Mouse (Mus musculus): ENCODE data around the gene Cpsf4l. TPM values are rescaled to one million over a fixed set of nuclear protein-coding genes. Genes with fewer than 3 reads are reported as not detected.
A peak's percentile ranks its signal among the peaks of the same experiment; 100 is the strongest.

Gene Cpsf4l
- total and polyA plus RNA-seq, 3 experiments = 0.13 to 0.43 TPM; not detected in 1

DNA sequence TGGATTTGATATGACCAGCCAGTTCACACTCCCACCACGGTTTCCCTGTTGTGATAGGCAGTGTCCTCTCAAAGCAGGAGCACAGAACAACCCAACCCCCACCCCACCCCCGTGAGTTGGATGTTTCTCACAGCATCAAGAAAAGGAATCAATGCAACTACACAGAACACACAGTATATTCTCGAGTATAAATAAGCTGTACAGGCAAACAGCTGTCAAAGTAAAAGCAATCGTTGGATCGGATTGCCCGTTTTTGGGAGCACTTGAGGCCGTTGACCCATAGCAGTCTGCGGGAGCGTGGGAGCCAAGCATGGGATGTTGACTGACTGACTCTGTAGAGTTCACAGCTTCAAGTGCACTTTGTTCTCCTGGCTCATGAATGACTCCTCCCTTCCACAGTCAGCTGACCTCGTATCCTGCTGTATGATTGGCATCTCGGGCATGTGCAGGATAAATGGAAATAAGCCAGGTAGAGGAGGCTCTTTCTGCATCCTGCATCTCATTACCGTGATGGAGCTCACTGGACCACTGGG lies 11.7 kb downstream of the Cpsf4l start (continued):
- TF ChIP-seq MYC (IDR thresholded peaks at IDR 0.05; ENCODE audit: low read depth, low read length) = no peak

DNA sequence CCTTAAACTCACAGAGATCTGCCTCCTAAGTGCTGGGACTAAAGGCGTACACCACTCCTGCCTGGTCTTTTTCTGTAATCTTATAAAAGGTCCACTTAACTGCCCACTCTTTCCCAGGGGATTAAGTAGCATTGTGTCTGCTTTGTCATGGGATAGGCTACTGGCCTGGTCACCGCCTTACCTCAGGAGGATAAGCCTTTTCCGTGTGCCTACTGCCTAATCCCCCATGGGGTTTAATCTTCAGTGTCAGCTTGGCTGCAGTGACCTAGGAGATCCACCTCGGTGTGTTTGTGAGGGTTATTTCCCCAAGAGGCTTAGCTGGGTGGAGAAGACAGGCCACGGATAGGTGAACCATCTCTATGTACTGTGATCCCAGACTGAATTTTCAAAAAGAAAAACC lies 12.2 kb downstream of the Cpsf4l start:
- H3K79me2 ChIP-seq (replicated peaks; ENCODE audit: control insufficient read depth, extremely low read depth, insufficient read depth, poor library complexity, severe bottlenecking) = no peaks in the 10 kb centered on the region; the same call in 1 of the 2 replicates
- no peak for DNase-seq (ENCODE audit: extremely low read depth)
- H3K4me1 ChIP-seq (ENCODE audit: control insufficient read depth in 1 of 2, insufficient read depth in 2 of 2) = peaks cover 0 to 11% of the 10 kb centered on the region in 2 experiments; a peak in 2 of 4 replicates
- H3K36me3 ChIP-seq (replicated peaks in 1 of 2; ENCODE audit: control insufficient read depth in 1 of 2, insufficient read depth in 1 of 2, low read length in 1 of 2) = peaks cover 23 to 82% of the 10 kb centered on the region in 2 experiments
- H3K4me3 ChIP-seq (replicated peaks in 1 of 3; ENCODE audit: low read depth in 2 of 3, low read length in 2 of 3, poor library complexity in 1 of 3) = no peak overlapping the region
- H3K27ac ChIP-seq (ENCODE audit: insufficient read depth, low read depth) = no peak overlapping the region
- H3K9me3 ChIP-seq (replicated peaks; ENCODE audit: low read length) = peaks cover 9% of the 10 kb centered on the region
- H3K27me3 ChIP-seq (replicated peaks) = no peaks in the 10 kb centered on the region
- H3K4me2 ChIP-seq (ENCODE audit: insufficient read depth, low read depth, poor library complexity, severe bottlenecking) = no peak overlapping the region
- in situ Hi-C loops (cut with MboI; ENCODE audit: low pct_ligation_motif_present, low pct_unique_long_range_greater_than_20kb, low sequenced_read_pairs) (no loop called here), dilution Hi-C loops (cut with MboI; ENCODE audit: extremely low pct_ligation_motif_present, extremely low pct_unique_long_range_greater_than_20kb, low sequenced_read_pairs) (no loop called here)
- no peak overlapping the region for H3K9ac ChIP-seq (ENCODE audit: insufficient read depth, low read depth)
- TF ChIP-seq CTCF (conservative IDR thresholded peaks at IDR 0.05 in 1 of 2, IDR thresholded peaks at IDR 0.05 in 1 of 2; ENCODE audit: low read depth in 2 of 2, low read length in 2 of 2) (no peak), ZC3H11A (IDR thresholded peaks at IDR 0.05; ENCODE audit: low read depth, low read length) (no peak), SIN3A (IDR thresholded peaks at IDR 0.05; ENCODE audit: low read length) (no peak), UBTF (IDR thresholded peaks at IDR 0.05; ENCODE audit: low read depth, low read length) (no peak), JUN (IDR thresholded peaks at IDR 0.05; ENCODE audit: insufficient read depth, low read depth, low read length) (no peak), USF1 (IDR thresholded peaks at IDR 0.05; ENCODE audit: low read depth, low read length) (no peak), JUND (conservative IDR thresholded peaks at IDR 0.05; ENCODE audit: low read depth, low read length) (no peak), KAT2A (IDR thresholded peaks at IDR 0.05; ENCODE audit: insufficient replicate concordance, low read length) (no peak), MXI1 (IDR thresholded peaks at IDR 0.05; ENCODE audit: low read depth, low read length) (no peak), RAD21 (IDR thresholded peaks at IDR 0.05; ENCODE audit: low read depth, low read length) (no peak)

DNA sequence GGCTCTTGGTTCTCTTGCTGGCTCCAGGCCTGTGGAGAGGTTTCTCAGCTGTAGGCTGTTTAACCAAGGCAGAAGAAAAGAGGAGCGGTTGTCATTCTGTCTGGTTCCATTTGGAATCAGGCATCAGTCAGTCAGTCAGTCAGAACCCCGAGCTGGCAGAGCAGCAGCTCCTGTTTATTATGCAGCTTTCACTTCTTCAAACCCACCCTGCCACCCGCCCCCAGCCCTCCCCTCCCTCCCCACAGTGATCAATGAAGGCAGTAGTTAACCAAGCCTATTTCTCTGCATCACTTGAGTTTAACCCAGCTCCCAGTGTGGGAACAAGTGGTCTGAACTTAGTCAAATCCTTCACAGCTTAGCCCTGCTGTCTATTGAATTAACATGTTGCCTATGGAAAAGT lies 18.0 kb downstream of the Cpsf4l start:
- DNase-seq (ENCODE audit: extremely low read depth) = peak; percentile 73
- Histone ChIP-seq H3K27me3 (replicated peaks) (no peaks in the 10 kb centered on the region), H3K4me2 (ENCODE audit: insufficient read depth, low read depth, poor library complexity, severe bottlenecking) (no peak overlapping the region), H3K9ac (ENCODE audit: insufficient read depth, low read depth) (no peak overlapping the region), H3K36me3 (replicated peaks in 1 of 2; ENCODE audit: control insufficient read depth in 1 of 2, insufficient read depth in 1 of 2, low read length in 1 of 2) (peaks cover 51 to 87% of the 10 kb centered on the region in 2 experiments), H3K27ac (ENCODE audit: insufficient read depth, low read depth) (peak overlapping the region; percentile 37; the same call in 1 of the 2 replicates), H3K4me3 (replicated peaks in 1 of 3; ENCODE audit: low read depth in 2 of 3, low read length in 2 of 3, poor library complexity in 1 of 3) (no peak overlapping the region), H3K4me1 (ENCODE audit: control insufficient read depth in 1 of 2, insufficient read depth in 2 of 2) (peaks cover 6 to 47% of the 10 kb centered on the region in 2 experiments), H3K79me2 (replicated peaks; ENCODE audit: control insufficient read depth, extremely low read depth, insufficient read depth, poor library complexity, severe bottlenecking) (peaks cover 6% of the 10 kb centered on the region), H3K9me3 (replicated peaks; ENCODE audit: low read length) (peaks cover 7% of the 10 kb centered on the region)
- TF ChIP-seq IRF4 (IDR thresholded peaks at IDR 0.05; ENCODE audit: low read depth, low read length) (peak; percentile 41; the same call in 1 of the 2 replicates), ZC3H11A (IDR thresholded peaks at IDR 0.05; ENCODE audit: low read depth, low read length) (no peak)
- dilution Hi-C loops (cut with MboI; ENCODE audit: extremely low pct_ligation_motif_present, extremely low pct_unique_long_range_greater_than_20kb, low sequenced_read_pairs) = no loop called here
- in situ Hi-C loops (cut with MboI; ENCODE audit: low pct_ligation_motif_present, low pct_unique_long_range_greater_than_20kb, low sequenced_read_pairs) = no loop called here

All from CH12.LX (cell line).